Mouse (Mus musculus): ENCODE results near the gene Marc1. TPM values are rescaled to one million over a fixed set of nuclear protein-coding genes. Genes with fewer than 3 reads are reported as not detected.

The Marc1 gene
- polyA plus RNA-seq, 1 experiment from 2014 or later: 0.14 TPM

DNA sequence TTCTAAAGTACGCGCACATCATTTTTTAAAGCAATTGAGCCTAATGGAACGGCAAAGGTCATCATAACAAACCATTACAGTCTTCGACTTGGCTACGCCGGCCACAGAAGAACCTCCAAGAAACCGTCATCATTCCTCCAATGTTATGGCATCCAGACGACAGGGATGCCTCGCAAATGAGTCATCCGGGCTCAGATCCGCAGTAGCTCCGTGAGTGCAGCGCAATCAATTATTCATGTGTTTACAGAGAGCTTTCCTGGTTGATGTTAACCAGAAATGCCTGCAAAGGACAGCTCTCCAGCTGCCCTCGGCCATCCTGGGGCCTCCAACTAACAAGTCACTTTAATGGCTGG, 29.0 kb downstream of the Marc1 start:
- no peaks in the 10 kb centered on the region for H3K4me1 ChIP-seq
- H3K27ac ChIP-seq (replicated peaks): no peak overlapping the region
- WGBS: 84% methylated on average over 14 of the region's 14 CpGs
- H3K36me3 ChIP-seq: no peaks in the 10 kb centered on the region
- H3K27me3 ChIP-seq: 0 out of 2 replicates have a peak, but pooled peaks cover 7% of the 10 kb centered on the region
- no peak overlapping the region for H3K9ac ChIP-seq (replicated peaks)
- ATAC-seq (ENCODE audit: low FRiP score, low read depth): no peak
- H3K9me3 ChIP-seq: no peaks in the 10 kb centered on the region
- no peak overlapping the region for H3K4me3 ChIP-seq
- H3K4me2 ChIP-seq (replicated peaks): no peak overlapping the region

DNA sequence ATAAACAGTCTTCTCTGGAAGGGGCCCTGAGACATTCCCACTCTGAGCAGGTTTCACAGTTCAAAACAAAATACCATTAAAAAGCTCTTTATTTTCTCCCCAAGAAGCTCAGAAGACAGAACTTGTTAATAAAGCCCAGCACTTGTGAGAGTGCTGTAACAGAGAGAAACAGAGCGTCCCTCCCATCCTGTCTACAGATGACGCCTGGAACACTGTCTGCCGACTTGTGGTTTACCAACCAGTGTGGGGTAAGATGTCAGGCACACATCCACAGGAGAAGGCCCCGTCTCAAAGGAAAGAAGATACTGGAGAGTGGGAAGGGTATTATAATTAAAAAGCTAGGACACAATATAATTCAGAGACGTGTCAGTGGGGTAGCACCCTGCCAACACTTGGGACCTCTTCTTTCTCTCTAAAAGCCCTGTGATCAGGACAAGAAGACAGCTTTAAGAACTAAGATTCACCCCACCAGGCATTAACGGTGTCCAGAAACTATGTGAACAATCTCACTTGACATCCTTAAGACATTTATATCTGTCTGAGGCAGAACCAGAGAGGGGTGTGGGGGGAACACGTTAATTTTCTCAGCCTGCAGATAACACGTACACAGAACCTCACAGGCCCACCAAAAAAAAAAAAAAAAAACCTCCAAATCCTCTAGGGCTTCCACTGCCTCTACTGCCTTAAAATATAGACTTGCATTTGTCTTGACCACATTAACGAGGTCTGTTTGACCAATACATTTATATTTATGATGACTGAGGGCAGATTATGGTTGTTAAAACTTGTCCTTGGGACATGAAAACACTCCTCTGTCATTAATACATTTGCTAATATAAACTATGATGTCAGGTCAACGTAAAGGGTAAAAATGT, 29.6 kb downstream of the Marc1 start:
- H3K4me1 ChIP-seq: no peaks in the 10 kb centered on the region
- no peak for ATAC-seq (ENCODE audit: low FRiP score, low read depth)
- no peak overlapping the region for H3K4me2 ChIP-seq (replicated peaks)
- H3K36me3 ChIP-seq: no peaks in the 10 kb centered on the region
- H3K4me3 ChIP-seq: no peak overlapping the region
- no peaks in the 10 kb centered on the region for H3K9me3 ChIP-seq
- 86% methylated on average over 10 of the region's 10 CpGs for WGBS
- H3K27me3 ChIP-seq: 0 out of 2 replicates have a peak, but pooled peaks cover 10% of the 10 kb centered on the region
- no peak overlapping the region for H3K9ac ChIP-seq (replicated peaks)
- H3K27ac ChIP-seq (replicated peaks): no peak overlapping the region

DNA sequence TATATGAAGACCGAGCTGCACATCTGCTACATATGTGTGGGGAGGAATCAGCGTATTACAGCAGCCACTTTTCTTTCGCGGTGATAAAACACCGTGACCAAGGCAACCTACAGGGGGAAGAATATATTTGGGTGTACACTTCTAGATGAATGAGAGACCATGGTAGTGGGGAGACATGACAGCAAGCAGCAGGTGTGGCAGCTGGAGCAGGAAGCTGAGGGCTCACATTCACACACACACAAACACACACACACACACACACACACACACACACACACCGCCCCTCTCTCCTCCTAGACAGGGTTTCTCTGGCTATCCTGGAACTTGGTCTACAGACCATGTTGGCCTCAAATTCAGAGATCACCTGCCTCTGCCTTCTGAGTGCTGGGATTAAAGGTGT, 33.0 kb downstream of the Marc1 start:
- Histone ChIP-seq H3K36me3 (no peaks in the 10 kb centered on the region), H3K9me3 (no peaks in the 10 kb centered on the region), H3K9ac (replicated peaks) (no peak overlapping the region), H3K27ac (replicated peaks) (no peak overlapping the region), H3K27me3 (0 out of 2 replicates have a peak, but pooled peaks cover 10% of the 10 kb centered on the region), H3K4me1 (no peaks in the 10 kb centered on the region), H3K4me3 (no peak overlapping the region), H3K4me2 (replicated peaks) (no peak overlapping the region)
- ATAC-seq (ENCODE audit: low FRiP score, low read depth): no peak
- WGBS: 89% methylated on average over 6 of the region's 6 CpGs

DNA sequence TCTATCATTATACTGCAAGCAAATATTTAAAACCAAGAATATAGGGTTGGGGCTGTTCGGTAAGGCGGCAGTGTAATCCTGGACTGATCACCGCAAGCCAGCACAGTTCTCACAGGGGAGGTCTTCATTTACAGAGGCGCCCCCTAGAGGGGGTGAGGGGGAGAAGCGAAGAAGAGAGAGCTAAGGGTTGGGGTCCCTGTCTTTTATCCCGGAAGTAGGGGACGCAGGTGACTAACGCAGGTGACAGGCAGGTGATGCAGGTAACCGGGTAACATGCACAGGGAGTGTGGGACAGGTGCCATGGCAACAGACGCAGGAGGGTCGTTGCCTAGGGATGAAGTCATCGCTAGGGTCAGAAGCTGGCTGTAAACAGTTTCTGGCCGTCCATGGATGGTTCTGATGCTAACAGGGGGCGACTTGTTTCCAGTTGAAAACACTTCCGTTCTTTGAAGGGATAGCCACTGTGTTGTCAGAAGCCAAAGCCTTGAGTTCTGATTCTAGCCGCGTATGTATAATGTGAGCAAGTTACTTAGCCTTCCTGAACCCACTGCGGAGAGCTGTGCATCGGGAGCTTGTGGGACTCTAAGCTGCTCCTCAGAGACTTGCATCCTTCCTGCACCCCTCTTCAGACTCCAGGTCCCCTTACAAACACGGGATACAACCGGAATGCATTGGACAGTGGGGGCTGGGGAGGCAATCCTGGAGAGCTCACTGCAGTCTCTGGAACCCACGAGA, 33.9 kb downstream of the Marc1 start:
- Histone ChIP-seq H3K4me3 (no peak overlapping the region), H3K36me3 (no peaks in the 10 kb centered on the region), H3K27ac (replicated peaks) (no peak overlapping the region), H3K4me1 (no peaks in the 10 kb centered on the region), H3K4me2 (replicated peaks) (no peak overlapping the region), H3K9ac (replicated peaks) (no peak overlapping the region), H3K27me3 (0 out of 2 replicates have a peak, but pooled peaks cover 10% of the 10 kb centered on the region), H3K9me3 (no peaks in the 10 kb centered on the region)
- no peak for ATAC-seq (ENCODE audit: low FRiP score, low read depth)
- WGBS: 33% methylated on average over 22 of the region's 22 CpGs

DNA sequence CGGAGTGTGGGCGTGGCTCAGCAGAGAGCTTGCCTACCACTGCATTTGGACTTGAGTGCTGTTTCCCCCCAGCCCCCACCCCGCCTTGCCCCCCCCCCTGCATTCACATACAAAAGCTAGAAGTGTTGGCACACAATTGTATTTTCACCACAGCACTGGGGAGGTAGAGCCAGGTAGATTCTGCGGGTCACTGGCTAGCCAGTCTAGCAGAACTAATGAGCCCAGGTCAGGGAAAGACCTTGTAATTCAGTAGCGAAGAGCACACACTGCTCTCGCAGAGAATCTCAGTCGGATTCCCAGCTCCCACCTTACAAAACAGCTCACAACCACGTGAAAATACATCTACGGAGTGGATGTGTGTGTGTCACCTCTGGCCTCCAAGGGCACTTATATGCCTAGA, 35.8 kb downstream of the Marc1 start:
- H3K27me3 ChIP-seq: 0 out of 2 replicates have a peak, but pooled peaks cover 10% of the 10 kb centered on the region
- no peaks in the 10 kb centered on the region for H3K4me1 ChIP-seq
- no peak overlapping the region for H3K4me2 ChIP-seq (replicated peaks)
- no peak overlapping the region for H3K9ac ChIP-seq (replicated peaks)
- 63% methylated on average over 9 of the region's 9 CpGs for WGBS
- no peak overlapping the region for H3K27ac ChIP-seq (replicated peaks)
- no peaks in the 10 kb centered on the region for H3K36me3 ChIP-seq
- no peak overlapping the region for H3K4me3 ChIP-seq
- H3K9me3 ChIP-seq: no peaks in the 10 kb centered on the region
- ATAC-seq (ENCODE audit: low FRiP score, low read depth): no peak

DNA sequence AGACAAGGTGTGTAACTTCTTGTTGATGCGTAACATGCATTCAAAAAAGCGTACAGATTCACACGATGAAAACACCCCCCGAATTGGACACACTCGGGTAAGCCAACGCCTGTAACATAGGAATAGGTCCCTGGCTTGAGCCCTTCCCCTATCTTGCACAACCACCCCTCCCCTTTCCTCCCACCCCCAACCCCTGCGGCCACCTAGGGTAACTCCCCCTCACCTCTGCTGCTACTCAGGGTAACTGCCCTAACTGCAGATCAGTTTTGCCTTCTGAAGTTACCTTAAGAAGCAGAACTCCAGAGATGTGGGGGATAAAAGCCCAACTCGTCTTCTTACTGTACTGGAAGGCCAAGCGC, 39.2 kb downstream of the Marc1 start:
- peak; percentile 44; the same call in 1 of the 2 replicates for ATAC-seq (ENCODE audit: low FRiP score, low read depth)
- 11% methylated on average over 9 of the region's 9 CpGs for WGBS
- Histone ChIP-seq H3K27me3 (0 out of 2 replicates have a peak, but pooled peaks cover under 1% of the 10 kb centered on the region), H3K27ac (replicated peaks) (no peak overlapping the region), H3K4me1 (no peaks in the 10 kb centered on the region), H3K9ac (replicated peaks) (no peak overlapping the region), H3K9me3 (no peaks in the 10 kb centered on the region), H3K36me3 (no peaks in the 10 kb centered on the region), H3K4me3 (no peak overlapping the region), H3K4me2 (replicated peaks) (peak overlapping the region; percentile 13; the same call in 1 of the 2 replicates)

DNA sequence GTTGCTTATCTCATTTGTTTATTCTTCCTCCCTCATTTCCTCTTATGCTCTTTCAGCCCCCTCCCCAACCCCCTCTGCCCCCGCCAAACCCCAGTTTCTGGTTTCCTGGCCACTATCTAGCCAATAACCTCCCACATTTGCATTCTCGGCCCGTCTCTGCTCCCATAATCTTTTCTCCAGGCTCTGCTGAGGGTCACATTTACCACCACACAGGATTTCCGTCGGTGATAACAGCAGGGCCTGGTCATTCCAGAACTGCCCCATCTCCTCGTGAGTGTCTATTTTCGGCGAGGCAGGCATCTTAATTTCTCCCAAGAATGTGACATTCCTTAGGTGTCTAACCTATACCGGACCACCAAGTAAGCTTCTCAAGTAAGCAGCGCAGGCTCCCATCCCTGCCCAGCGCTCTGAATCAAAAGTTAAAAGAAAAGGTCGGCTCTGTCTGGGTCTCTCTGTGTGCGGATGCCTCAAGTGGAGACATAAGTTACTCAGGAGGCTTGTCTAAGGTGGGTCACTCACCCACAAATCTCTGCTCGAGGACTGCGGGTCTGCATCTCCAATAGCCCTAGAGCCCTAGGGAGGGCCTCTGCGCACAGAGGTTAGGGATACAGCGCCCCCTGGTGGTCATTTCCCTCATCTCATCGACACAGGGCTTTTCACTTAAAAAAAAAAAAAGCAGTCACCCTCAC, 39.8 kb downstream of the Marc1 start:
- 28% methylated on average over 18 of the region's 18 CpGs for WGBS
- Histone ChIP-seq H3K4me3 (no peak overlapping the region), H3K27me3 (no peaks in the 10 kb centered on the region), H3K4me1 (no peaks in the 10 kb centered on the region), H3K4me2 (replicated peaks) (peak overlapping the region; percentile 25), H3K27ac (replicated peaks) (no peak overlapping the region), H3K9me3 (no peaks in the 10 kb centered on the region), H3K36me3 (no peaks in the 10 kb centered on the region), H3K9ac (replicated peaks) (no peak overlapping the region)
- peak; percentile 69 for ATAC-seq (ENCODE audit: low FRiP score, low read depth)

DNA sequence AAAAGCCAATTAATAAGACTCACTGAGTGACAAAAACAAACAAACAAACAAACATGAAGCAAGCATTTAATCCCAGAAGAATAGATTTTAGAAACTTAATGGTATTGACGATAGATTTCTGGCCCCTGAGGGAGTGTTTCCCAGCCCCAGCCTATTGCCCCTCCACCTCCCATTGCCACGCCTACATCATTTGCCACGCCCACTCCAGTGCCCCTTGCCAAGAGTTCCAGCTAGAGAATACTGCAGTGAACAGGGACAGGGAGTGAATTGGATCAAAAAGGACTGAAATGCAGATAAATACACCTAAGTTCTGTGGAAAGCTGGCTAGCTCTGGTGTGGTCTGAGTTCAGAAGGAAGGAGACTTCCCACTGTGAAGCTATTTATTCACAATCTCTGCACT, 47.2 kb downstream of the Marc1 start:
- Histone ChIP-seq H3K4me2 (replicated peaks) (no peak overlapping the region), H3K27me3 (no peaks in the 10 kb centered on the region), H3K36me3 (no peaks in the 10 kb centered on the region), H3K9me3 (no peaks in the 10 kb centered on the region), H3K27ac (replicated peaks) (no peak overlapping the region), H3K4me3 (no peak overlapping the region), H3K4me1 (no peaks in the 10 kb centered on the region), H3K9ac (replicated peaks) (no peak overlapping the region)
- WGBS: 57% methylated on average over 3 of the region's 3 CpGs
- ATAC-seq (ENCODE audit: low FRiP score, low read depth): no peak

DNA sequence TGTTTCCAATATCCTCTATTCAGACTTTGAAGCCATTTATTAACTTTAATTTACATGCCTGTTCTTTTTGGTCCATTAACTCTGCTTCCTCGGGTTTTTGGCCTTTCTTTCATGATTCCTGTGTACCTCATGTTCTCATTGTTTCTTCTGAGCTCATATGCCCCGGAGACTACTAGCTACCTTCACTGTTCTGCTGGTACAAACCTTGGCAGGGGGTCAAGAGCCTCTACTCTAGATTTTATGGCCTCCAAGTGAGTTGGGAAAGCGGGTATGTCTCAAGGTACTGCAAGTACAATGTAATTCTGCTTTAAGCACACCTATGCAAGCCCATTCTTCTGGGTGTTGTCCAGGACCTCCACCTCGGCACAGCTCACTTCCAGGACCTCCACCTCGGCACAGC, 48.2 kb downstream of the Marc1 start:
- Histone ChIP-seq H3K36me3 (no peaks in the 10 kb centered on the region), H3K4me3 (no peak overlapping the region), H3K9ac (replicated peaks) (no peak overlapping the region), H3K27ac (replicated peaks) (no peak overlapping the region), H3K27me3 (no peaks in the 10 kb centered on the region), H3K9me3 (no peaks in the 10 kb centered on the region), H3K4me2 (replicated peaks) (no peak overlapping the region), H3K4me1 (no peaks in the 10 kb centered on the region)
- no peak for ATAC-seq (ENCODE audit: low FRiP score, low read depth)
- 75% methylated on average over 5 of the region's 5 CpGs for WGBS

DNA sequence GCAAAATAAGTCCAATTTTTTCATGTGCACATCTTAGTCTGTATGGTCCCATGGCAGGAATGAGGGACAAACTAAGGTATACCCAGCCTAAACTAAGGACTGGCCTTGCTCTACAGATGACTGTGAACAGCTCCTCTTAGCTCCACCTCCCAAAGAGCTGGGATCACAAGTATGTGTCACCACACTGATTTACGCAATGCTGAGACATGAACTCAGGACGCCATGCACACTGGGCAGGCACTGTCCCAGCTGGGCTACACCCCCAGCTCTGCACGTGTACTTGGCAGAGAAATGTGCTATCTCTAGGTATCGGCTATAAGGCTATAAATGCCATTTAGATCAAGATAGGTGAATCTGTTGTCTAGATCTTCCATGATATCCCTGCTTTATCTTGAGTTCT, 49.1 kb downstream of the Marc1 start:
- no peak overlapping the region for H3K27ac ChIP-seq (replicated peaks)
- no peaks in the 10 kb centered on the region for H3K4me1 ChIP-seq
- no peak overlapping the region for H3K9ac ChIP-seq (replicated peaks)
- H3K9me3 ChIP-seq: no peaks in the 10 kb centered on the region
- no peaks in the 10 kb centered on the region for H3K27me3 ChIP-seq
- no peaks in the 10 kb centered on the region for H3K36me3 ChIP-seq
- no peak overlapping the region for H3K4me2 ChIP-seq (replicated peaks)
- no peak overlapping the region for H3K4me3 ChIP-seq
- 88% methylated on average over 4 of the region's 4 CpGs for WGBS
- ATAC-seq (ENCODE audit: low FRiP score, low read depth): no peak

DNA sequence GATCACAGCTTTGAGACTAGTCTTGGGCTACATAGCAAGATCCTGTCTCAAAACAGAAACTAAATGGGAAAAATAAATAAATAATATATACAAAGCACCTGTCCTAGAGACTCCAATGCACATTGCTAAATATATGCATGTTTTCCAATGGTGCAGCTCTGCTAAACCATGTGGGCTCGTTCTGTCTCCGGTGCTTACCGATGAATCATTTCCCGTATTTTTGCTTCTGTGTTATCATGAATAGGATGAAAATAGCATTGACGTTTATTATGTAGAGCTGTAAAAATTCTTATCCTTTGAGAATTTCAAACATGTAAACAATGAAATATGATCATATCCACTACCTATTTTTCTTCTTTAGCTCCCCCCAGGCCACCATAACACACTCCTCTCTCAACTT, 58.4 kb downstream of the Marc1 start:
- Histone ChIP-seq H3K4me3 (no peak overlapping the region), H3K27ac (replicated peaks) (no peak overlapping the region), H3K27me3 (no peaks in the 10 kb centered on the region), H3K9ac (replicated peaks) (no peak overlapping the region), H3K4me1 (0 out of 2 replicates have a peak, but pooled peaks cover 5% of the 10 kb centered on the region), H3K9me3 (peaks cover 3% of the 10 kb centered on the region; the same call in 1 of the 2 replicates), H3K4me2 (replicated peaks) (no peak overlapping the region), H3K36me3 (no peaks in the 10 kb centered on the region)
- 93% methylated on average over 5 of the region's 5 CpGs for WGBS
- ATAC-seq (ENCODE audit: low FRiP score, low read depth): no peak
